Mouse (Mus musculus) WW6 (cell line): ENCODE results near the gene Zfp3.
A peak's percentile ranks its signal among the peaks of the same experiment; 100 is the strongest.

Experiments used
- DNase-seq: peaks from one replicate; pipeline ENCODE4 v3.0.0-alpha.2; 2013; ENCODE audit warnings: low read depth, low spot score

Zfp3 gene

DNA sequence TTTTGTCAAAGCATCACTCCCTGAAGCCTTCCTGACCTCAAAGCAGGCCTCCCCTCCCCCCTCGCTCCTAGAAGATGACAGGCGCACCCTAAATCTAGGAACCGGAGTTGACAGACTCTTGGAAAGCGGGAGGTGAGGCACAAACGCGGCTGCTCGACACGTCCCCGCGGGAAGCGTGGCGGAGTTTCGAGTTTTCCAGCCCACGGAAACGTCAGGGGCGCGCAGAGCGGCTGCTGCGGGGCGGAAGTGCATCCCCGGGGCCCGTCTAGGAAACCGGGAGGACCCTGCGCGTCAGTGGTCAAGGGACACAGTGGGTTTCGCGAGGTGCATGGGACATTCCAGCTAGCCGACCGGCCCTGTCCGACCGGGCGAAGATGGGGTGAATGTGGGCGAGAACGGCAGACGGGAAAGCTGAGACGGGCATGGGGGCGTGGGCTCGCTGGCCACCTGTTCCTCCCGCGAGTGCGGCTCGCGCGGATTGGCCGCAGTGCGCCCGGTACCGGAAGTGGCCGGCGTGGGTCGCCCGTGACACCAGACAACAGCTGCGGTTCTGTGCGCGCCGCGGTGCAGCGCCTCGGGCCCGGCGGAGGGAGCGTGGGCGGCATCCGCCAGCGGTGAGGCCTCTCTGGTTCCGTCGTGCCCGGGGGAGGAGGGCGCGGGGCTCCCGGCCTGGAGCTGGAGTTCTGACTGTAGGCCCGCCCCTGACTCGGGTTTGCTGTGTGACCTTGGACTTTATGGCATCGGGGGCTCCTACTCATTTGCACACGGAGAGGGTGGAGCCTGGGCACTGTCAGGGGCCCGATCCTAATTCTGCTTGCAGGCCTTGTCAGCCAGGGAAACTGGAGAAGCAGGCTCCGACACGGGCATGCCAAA lies at the start of gene Zfp3:
Gene Zfp3 (plus strand): TSS at position 274 of the 873 bp plus-strand sequence.
- DNase-seq = peak; percentile 40

DNA sequence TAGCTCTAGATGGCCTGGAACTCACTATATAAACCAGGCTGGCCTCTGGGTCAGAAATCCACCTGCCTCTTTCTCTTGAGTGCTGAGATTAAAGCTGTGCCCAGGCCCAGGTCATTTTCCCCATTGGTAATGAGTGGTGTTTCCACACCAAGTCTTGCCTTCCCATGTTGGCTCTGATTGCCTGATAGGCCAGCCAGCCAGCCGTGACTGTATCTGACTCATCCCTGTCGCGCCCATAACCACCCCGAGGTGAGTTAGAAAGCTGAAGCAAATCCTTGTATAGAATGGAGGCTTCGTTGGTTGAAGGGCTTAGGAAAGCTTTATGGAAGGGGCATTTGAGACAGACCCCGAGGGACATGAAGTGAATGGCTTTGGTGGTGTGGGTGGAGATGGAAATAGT lies 48.2 kb upstream of the Zfp3 start:
- DNase-seq = no peak

- DNase-seq = no peak
Measured at GRCm38 (mm10) chr11:70718481-70718880, 45.5 kb upstream of the Zfp3 start.

DNA sequence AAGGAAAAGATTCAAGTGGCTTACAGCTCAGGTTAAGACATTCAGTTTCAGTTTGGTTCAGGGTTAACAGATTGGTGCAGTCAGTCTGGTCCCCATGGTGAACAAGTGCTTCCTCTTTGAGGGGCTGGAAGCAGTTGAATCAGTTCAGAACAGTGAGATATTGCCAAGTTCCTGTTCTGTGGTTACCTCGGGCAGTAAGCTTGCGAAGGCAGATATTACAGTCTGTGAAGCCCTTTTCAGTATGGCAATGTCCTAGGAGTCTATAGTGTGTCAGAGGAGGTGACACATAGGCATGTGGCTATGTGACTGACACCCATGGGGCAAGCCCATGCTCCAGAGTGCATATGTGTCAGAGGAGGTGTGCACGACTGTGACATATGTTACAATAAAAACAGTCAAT lies 43.4 kb upstream of the Zfp3 start:
- no peak for DNase-seq

DNA sequence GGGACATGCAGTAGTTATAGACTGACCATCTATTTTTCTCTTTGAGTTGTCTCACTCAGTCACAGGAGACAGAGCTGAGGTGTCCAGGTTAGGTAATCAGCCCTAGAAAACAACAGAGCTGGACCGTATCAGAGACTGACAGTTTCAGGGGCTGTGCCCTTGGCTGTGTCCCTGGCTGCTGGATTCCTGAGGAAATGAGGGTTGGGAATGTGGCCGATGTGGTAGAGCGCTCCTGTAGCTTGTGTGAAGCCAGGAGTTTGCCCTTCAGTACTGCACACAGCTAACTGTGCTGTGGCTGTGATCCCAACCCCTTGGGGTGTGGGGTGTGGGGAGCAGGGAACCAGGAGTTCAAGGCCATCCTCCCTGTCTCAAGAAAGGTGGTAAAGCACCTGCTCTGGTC lies 42.9 kb upstream of the Zfp3 start:
- DNase-seq = no peak

GRCm38 (mm10) chr11:70724706-70725105 lies 39.3 kb upstream of the Zfp3 start:
- no peak for DNase-seq

- DNase-seq = no peak
Measured at GRCm38 (mm10) chr11:70726585-70726984, 37.4 kb upstream of the Zfp3 start.

DNA sequence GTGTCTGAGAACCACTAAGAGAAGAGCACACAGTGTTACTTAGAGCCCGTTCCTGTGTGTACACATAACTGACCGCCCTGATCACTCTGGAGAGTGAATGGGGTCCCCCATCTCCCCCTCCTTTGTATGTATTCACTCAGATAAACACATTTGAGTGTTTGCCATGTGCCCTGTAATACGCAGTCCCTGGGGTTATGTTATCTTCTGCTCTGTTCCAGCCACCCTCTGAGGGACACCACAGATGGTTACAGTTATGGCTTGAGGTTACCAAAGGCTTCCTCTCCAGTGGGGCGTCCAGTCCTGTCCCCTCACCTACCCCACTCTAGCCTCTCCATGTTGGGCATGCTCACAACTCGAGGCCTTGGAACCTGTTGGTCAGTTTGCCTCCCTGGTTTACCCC lies 36.6 kb upstream of the Zfp3 start:
- no peak for DNase-seq

- no peak for DNase-seq
Measured at GRCm38 (mm10) chr11:70730427-70731038, 33.5 kb upstream of the Zfp3 start.

DNA sequence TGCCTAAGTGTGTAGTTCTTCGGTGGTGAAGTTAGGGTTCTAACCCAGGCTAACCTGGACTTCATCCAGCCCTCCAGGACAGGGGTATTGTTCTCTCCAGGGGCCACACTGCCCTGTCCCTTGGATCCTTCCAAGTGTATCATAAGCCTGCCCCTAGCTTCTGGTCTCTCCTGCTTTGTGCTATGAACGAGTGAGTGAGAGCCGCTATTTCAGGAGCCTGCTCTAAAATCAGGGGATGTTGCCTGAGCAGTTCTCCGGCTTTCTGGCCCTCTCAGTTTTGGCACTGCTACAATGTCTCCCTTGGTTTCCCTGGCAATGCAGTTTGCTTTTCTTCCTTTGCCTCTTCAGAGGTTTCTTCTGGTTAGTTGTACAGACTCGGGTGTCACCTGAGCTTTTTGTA lies 32.8 kb upstream of the Zfp3 start:
- no peak for DNase-seq

DNA sequence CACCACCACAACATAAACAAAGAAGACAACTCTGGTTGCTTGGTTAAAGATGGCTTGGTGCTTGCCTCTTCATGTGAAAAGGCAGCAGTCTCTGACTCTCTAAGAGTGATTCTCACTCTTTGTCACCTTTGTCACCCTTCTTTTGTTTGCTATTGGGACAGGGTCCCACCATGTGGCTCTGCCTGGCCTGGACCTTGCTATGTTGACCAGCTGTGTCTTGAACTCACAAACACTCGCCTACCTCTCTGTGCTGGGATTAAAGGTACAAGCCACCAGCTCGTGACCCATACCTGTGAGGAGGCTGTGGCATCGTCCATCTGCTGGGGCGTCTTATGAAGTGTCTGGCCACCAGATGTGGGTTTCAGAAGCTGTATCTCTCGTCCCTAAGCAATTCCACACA lies 30.8 kb upstream of the Zfp3 start:
- no peak for DNase-seq

GRCm38 (mm10) chr11:70737749-70738148 lies 26.3 kb upstream of the Zfp3 start:
- no peak for DNase-seq

- DNase-seq = no peak
Measured at GRCm38 (mm10) chr11:70741603-70742002, 22.4 kb upstream of the Zfp3 start.

DNA sequence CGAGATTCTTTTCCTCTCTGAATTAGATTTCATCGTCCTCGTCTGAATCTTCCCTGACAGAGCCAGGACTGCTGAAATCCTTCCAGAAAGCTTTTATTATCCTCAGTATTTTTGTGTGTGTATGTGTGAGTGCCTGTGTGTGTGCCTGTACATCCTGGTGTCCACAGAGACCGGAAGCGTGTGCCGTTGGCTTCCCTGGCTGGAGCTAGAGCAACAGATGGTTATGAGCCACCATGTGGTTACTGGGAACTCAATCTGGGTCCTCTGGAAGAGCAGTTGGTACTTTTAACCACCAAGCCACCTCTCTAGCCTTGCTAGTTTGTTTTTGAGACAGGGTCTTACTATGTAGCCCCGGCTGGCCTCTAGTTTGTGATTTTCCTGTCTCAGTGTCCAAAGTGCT lies 21.9 kb upstream of the Zfp3 start:
- DNase-seq = no peak

- DNase-seq = no peak
Measured at GRCm38 (mm10) chr11:70742581-70743459, 21.2 kb upstream of the Zfp3 start.

GRCm38 (mm10) chr11:70745636-70746035 lies 18.4 kb upstream of the Zfp3 start:
- no peak for DNase-seq

DNA sequence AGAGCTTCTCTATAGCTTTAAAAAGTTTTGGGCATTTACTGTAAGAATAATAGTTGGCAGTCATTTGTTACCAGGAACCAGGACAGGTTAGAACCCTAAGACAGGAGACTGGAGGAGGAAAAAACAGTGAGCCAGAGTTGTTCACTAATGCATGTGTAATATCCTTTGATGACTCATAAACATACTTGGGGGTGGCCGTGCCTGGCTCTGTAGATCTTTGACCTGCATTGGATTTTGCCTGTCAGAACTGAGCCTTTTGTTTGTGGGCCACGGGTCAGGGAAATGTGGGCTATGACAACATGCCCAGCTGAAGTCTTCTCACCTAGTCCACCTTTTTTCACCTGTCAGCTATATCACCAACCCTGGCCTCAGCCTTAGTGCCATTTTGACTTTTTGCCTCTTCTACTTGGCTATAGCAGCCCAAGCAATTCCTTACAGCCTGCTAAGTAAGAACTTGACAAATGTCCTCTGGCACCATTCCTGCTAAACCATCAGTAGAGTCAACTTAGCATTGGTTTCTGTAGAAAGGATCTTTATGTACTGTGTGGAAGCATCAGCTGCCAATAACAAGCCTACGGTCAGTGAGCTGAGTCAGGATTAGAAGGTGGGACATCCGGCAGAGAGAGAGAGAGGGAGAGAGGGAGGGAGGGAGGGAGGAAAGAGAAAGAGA lies 16.0 kb upstream of the Zfp3 start:
- no peak for DNase-seq

DNA sequence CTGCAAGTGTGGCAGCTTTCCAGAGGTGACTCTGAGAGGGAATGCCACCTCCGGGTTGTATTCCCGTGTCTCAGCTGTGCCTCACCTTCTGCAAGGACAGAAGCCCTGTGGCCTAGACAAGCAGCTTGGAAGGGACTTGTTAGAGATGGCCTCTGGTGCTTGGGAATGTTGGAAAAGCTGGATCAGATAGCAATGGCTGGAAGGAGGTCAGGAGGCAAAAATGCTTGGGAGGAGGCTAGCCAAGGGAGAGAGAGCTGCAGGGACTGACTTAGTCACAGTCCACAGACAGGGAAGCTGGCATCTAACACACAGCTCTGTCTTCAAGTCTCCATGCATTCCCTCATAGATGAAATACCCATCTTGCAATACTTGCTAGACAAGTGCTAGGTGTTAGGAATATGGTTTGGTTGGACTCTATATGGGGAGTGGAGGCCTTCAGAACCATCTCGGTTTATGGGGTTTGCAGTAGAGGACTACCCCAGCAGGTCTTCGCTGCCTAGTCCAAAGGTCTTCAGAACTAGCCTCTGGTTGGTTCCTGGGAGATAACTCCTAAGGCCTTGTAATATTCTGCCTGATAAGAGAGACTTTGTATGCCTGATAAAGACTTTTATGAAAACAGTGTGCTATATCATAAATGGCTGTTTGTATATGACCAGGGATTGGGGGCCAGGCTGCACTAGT lies 11.5 kb upstream of the Zfp3 start:
- no peak for DNase-seq

DNA sequence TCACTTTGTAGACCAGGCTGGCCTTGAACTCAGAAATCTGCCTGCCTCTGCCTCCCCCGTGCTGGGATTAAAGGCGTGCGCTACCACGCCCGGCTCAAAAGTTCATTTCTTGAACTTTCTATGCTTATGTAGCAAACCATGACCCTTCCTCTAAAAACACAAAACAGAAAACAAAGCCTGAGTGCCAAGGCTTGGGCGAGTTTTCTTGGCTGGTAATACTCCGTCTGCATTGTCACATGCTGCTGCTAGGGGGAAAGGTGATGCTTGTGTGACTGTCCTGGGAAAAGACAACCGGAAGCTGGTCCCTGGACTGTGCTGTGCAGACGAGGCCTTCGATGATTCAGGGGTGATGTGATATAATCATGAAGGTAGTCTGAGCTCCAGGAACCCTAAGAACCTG lies 10.9 kb upstream of the Zfp3 start:
- no peak for DNase-seq

DNA sequence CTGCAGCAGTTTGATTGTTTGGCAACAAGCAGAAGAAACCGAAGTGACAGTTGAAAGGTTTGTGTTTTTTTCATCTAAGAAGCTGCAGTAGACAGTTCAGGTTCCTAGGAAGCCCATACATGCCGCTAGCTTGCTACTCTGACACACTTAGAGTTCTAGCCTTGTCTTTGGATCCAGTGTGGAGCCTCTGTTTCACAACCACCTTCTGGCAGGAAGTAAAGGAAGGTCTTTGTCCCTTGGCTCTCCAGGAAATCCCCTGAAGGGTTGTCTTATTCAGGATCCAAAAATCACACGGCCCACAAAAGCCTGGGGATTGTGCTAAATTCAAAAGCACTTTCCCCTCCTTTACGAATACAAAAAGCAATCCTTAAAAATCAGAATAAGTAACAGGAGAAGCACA lies 9.5 kb upstream of the Zfp3 start:
- DNase-seq = no peak

GRCm38 (mm10) chr11:70754958-70755357 lies 9.1 kb upstream of the Zfp3 start:
- no peak for DNase-seq
